Mouse (Mus musculus): ENCODE measurements around the gene Vmn2r95.
"Not testable (repeated sequence)": the region's sequence is repeated elsewhere in the genome, so short reads cannot be mapped to it uniquely, and the experiment has no call there.

The Vmn2r95 gene

DNA sequence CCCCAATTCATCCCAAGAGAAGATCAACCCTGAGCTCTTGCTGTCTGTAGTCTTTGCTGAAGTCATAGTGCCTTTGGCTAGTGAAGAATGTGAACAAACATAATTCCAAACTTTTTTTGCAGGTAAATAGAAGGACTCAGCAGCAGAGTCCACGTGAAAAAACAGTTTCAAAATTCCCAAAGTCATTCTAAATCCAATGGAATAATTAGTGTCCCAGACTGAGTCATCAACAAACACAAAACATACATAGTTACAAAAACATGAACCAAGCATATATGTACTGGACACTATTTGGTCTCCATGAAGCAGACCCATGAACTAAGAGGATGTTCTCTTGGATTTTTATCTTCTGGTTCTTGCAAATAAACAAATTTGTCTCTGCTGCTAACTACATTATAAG lies at the start of gene Vmn2r95:
Gene Vmn2r95 (plus strand): TSS at position 301 of the 400 bp plus-strand sequence.
- no peak for DNase-seq

DNA sequence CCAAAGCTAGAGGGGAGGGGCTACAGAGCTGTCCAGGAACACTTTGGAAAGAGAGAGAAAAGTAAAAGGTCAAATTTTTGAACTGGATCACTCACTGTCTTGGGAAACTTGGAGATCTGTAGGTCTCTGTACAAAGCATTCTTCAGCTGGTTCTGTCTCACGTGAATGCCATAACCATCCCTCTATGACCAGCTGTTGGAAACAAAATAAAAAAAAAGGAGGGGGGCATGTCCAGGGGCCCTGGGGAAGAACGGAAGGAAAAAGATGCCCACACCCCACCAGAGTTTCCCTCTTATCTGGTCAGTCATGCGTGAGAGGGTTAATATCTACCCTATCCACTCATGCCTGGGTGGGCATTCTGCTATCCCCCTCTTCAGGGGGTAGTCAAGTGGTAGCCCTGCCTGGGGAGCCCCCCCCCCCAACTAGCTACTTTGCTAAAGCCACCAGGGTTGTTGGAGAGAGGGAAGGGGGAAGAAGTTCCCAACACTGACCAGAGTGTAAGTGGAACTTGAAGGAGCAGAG lies 31.8 kb downstream of the Vmn2r95 start:
- no peak for DNase-seq

DNA sequence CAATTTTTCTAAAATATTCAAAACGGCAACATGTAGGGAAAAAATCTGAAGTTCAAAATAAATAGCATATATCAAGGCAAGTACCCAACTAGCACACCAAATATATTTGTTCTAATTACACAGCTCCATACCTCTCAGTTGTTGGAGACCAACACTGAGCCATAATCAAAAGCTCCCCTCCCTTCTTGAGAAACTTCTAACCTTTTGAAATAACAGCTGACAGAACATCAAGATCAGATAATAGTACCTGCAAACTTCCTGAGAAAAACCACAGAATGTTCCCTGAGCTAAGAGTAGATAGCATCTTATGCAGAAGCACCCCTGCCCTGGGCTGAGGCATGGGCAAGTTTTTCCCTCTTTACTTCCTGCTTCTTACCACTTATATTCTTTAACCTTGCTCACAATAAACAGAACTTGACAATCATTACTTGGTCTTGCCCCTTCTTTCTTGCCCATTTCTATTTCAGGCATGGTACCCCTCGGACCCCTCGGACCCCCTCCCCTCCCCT lies 34.3 kb downstream of the Vmn2r95 start:
- not testable (repeated sequence) for DNase-seq

DNA sequence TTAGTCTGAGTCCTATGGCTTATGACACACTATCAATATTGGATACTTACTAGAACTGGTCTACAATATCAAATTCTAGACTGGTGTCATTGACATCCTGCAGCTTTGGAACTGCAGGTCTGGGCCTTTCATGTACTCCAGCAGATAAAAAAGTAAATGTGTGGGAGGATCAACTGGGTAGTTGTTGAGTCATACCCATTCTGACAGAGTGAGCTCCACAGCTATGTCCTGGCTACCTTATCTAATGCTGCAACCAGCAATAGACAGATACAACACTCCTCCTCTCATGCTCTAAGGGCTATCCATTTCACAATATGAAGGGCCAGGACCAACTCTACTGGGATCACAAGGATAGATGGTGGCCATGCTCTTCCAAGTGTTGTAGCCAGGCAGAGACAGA lies 38.8 kb downstream of the Vmn2r95 start:
- DNase-seq, result no peak

DNA sequence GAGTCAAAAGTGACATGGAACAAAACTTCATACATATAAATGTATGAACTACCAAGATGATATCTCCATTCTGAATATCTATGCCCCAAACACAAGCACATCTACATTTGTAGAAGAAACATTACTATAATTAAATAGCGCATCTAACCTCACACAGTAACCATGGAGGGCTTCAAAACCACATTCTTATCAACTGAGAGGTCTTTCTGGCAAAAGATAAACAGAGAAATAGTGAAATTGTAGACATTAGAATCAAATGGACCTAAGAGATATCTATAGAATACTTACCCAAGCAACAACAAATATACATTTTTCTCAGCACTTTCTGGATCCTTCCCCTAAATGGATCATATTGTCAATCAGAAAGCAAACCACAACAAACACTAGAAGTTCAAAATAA lies 56.0 kb downstream of the Vmn2r95 start:
- no peak for DNase-seq

All from thymus, postnatal 36 days (tissue).